Mouse (Mus musculus): Measurements from ENCODE around the gene Slc26a6. TPM values are rescaled to one million over a fixed set of nuclear protein-coding genes. Genes with fewer than 3 reads are reported as not detected.

Slc26a6 gene
- polyA plus RNA-seq (2014; fragmentation: Nextera tagmentation; extraction: Ambion mirVana): 8.6 and 14.5 TPM in 2 replicates

DNA sequence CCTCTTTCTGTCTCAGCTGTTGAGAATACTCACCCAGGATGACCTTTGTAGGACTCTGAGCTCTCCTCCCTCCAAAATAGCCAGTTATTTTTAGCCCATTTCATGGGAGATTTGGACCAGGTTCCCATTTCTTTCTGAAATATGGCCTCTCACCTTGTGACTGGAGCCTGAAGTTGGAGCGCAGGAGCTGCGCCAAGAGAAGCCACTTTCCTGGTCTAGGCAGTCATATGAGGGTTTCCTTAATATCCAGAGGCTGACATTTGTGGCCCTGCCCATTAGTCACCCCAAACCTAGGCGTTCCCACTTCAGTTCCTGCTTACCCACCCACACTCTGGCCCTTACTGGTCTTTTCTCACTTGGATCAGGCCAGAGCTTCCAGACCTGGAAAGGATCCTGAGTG is at the start of gene Slc26a6:
Slc26a6 (plus strand) TSS at position 308 of the 400 bp plus-strand sequence.
- peak within 1 kb of the TSS; percentile 79 for H3K9ac ChIP-seq (ENCODE audit: low read depth, low read length)
- peak within 1 kb of the TSS; percentile 67 for H3K4me3 ChIP-seq (ENCODE audit: low read length)
- WGBS: 89% methylated on average over 3 of the region's 3 CpGs
- peak within 1 kb of the TSS; percentile 63 for H3K27ac ChIP-seq (ENCODE audit: low read depth, low read length)
- no peaks in the 10 kb centered on the region for H3K27me3 ChIP-seq (ENCODE audit: control insufficient read depth, insufficient read depth, low read length)
- no peaks in the 10 kb centered on the region for H3K9me3 ChIP-seq (ENCODE audit: control insufficient read depth, low read length)
- peak within 1 kb of the TSS; percentile 80 for H3K4me2 ChIP-seq (replicated peaks; ENCODE audit: low read depth, low read length)
- no peak for ATAC-seq (ENCODE audit: low FRiP score, low TSS enrichment)
- peaks cover 6% of the 10 kb centered on the region; the same call in 1 of the 2 replicates for H3K36me3 ChIP-seq (ENCODE audit: control insufficient read depth, insufficient read depth, low read length)
- H3K4me1 ChIP-seq (ENCODE audit: control insufficient read depth, insufficient read depth, low read length): no peaks in the 10 kb centered on the region

DNA sequence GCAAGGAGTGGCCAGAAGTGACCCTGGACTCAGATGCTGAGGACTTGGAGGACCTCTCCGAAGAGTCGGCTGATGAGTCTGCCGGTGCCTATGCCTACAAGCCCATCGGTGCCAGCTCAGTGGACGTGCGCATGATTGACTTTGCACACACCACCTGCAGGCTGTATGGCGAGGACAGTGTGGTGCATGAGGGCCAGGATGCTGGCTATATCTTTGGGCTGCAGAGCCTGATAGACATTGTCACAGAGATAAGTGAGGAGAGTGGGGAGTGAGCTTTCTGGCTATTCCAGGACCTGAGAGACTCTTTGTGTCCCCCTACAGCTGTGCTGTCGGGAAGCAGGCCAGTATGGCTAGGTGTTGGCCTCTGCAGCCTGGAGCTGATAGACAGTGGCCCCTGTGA is 47.3 kb upstream of the Slc26a6 start:
- no peaks in the 10 kb centered on the region for H3K27me3 ChIP-seq (ENCODE audit: control insufficient read depth, insufficient read depth, low read length)
- peaks cover 63% of the 10 kb centered on the region for H3K36me3 ChIP-seq (ENCODE audit: control insufficient read depth, insufficient read depth, low read length)
- H3K9ac ChIP-seq (ENCODE audit: low read depth, low read length): no peak overlapping the region
- 91% methylated on average over 8 of the region's 8 CpGs for WGBS
- no peak overlapping the region for H3K4me3 ChIP-seq (ENCODE audit: low read length)
- H3K9me3 ChIP-seq (ENCODE audit: control insufficient read depth, low read length): no peaks in the 10 kb centered on the region
- no peak for ATAC-seq (ENCODE audit: low FRiP score, low TSS enrichment)
- no peak overlapping the region for H3K4me2 ChIP-seq (replicated peaks; ENCODE audit: low read depth, low read length)
- no peak overlapping the region for H3K27ac ChIP-seq (ENCODE audit: low read depth, low read length)
- H3K4me1 ChIP-seq (ENCODE audit: control insufficient read depth, insufficient read depth, low read length): peaks cover 10% of the 10 kb centered on the region

DNA sequence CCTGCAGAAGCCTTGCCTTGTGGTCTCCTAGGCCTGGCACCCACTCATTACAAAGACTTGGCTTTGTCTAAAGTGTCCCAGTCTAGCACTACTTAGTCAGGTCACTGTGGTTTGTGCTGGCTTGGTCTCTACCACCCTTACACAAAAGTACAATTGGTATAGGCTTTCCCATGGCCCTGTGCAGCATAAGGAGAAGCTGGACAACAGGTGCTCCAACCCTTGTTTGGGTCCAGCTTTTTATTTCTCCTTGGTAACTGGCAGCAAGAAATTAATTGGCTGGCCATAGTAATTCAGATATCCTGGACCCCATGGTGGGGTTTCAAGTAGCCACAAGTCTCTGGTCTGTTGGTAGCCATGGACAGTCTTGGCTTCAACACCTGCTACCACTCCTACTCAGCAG is 46.7 kb upstream of the Slc26a6 start:
- peaks cover 58% of the 10 kb centered on the region for H3K36me3 ChIP-seq (ENCODE audit: control insufficient read depth, insufficient read depth, low read length)
- H3K4me3 ChIP-seq (ENCODE audit: low read length): no peak overlapping the region
- H3K27me3 ChIP-seq (ENCODE audit: control insufficient read depth, insufficient read depth, low read length): no peaks in the 10 kb centered on the region
- H3K4me1 ChIP-seq (ENCODE audit: control insufficient read depth, insufficient read depth, low read length): peaks cover 10% of the 10 kb centered on the region
- H3K4me2 ChIP-seq (replicated peaks; ENCODE audit: low read depth, low read length): no peak overlapping the region
- H3K9ac ChIP-seq (ENCODE audit: low read depth, low read length): no peak overlapping the region
- no peak for ATAC-seq (ENCODE audit: low FRiP score, low TSS enrichment)
- H3K27ac ChIP-seq (ENCODE audit: low read depth, low read length): no peak overlapping the region
- no peaks in the 10 kb centered on the region for H3K9me3 ChIP-seq (ENCODE audit: control insufficient read depth, low read length)

DNA sequence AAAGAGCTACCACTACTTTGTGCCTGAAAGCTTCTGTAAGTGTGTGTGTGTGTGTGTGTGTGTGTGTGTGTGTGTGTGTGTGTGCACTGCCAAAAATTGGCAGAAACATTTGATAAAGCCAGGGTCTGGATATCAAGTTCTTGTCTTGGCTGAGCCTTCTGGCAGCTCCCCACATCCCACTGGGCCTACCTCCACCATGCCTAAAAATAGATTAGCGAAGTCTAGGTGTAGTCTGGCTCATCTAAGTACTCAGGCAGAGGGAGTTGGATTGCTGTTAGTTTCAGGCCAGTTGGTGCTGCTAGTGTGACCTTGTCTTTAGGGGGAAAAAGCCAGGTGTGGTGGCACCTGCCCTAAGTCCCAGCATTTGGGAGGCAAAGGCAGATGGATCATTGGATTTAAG is 46.3 kb upstream of the Slc26a6 start:
- WGBS: 91% methylated on average over 1 of the region's 1 CpGs

DNA sequence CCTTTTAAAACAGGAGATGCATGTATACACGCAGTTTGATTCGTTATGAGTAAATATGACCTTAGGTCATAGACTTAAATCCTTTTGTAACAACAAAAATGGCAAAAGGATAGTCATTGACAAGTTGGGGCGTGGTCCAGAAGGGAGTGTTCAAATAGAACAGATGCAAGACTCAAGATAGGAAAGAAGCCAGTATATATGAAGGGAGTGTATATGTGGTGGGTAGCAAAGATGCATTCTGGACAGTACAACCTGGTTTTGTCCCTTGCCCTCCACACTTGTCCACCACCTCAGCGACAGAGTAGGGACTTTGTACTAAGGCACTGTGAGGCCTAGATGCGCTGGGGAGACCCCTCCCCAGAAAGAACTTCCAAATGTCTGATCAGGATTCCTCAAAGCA is 45.4 kb upstream of the Slc26a6 start:
- Histone ChIP-seq H3K4me2 (replicated peaks; ENCODE audit: low read depth, low read length) (peak overlapping the region; percentile 96; the same call in 1 of the 2 replicates), H3K4me1 (ENCODE audit: control insufficient read depth, insufficient read depth, low read length) (peaks cover 10% of the 10 kb centered on the region), H3K27ac (ENCODE audit: low read depth, low read length) (no peak overlapping the region), H3K4me3 (ENCODE audit: low read length) (no peak overlapping the region), H3K36me3 (ENCODE audit: control insufficient read depth, insufficient read depth, low read length) (peaks cover 56% of the 10 kb centered on the region), H3K27me3 (ENCODE audit: control insufficient read depth, insufficient read depth, low read length) (no peaks in the 10 kb centered on the region), H3K9me3 (ENCODE audit: control insufficient read depth, low read length) (no peaks in the 10 kb centered on the region), H3K9ac (ENCODE audit: low read depth, low read length) (no peak overlapping the region)
- WGBS: 76% methylated on average over 5 of the region's 5 CpGs
- peak; percentile 5; the same call in 1 of the 2 replicates for ATAC-seq (ENCODE audit: low FRiP score, low TSS enrichment)

More for the DNA sequence above, 46.3 kb upstream of the Slc26a6 start:
- Histone ChIP-seq H3K9me3 (ENCODE audit: control insufficient read depth, low read length) (no peaks in the 10 kb centered on the region), H3K27ac (ENCODE audit: low read depth, low read length) (no peak overlapping the region), H3K27me3 (ENCODE audit: control insufficient read depth, insufficient read depth, low read length) (no peaks in the 10 kb centered on the region), H3K4me2 (replicated peaks; ENCODE audit: low read depth, low read length) (no peak overlapping the region), H3K36me3 (ENCODE audit: control insufficient read depth, insufficient read depth, low read length) (peaks cover 58% of the 10 kb centered on the region), H3K4me3 (ENCODE audit: low read length) (no peak overlapping the region), H3K4me1 (ENCODE audit: control insufficient read depth, insufficient read depth, low read length) (peaks cover 10% of the 10 kb centered on the region), H3K9ac (ENCODE audit: low read depth, low read length) (no peak overlapping the region)
- no peak for ATAC-seq (ENCODE audit: low FRiP score, low TSS enrichment)

DNA sequence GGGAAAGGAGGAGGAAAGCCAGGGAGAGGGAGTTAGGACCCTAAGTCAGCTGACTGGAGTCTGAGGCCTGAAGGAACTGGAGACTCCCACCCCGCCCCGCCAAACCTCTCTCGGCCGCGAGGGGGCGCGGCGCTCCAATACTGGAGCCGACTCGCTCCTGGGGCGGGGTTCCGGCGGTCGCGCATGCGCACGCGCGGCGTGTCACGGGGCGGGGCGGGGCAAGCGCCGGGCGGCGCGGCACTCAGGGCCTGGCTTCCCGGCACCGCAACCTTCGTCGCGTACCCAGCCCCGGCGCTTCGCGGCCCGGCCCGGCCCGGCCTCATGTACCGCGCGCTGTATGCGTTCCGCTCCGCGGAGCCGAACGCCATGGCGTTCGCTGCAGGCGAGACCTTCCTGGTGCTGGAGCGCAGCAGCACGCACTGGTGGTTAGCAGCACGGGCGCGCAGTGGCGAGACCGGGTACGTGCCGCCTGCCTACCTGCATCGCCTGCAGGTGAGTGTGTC is 44.9 kb upstream of the Slc26a6 start, which contains the start of gene Nckipsd:
Nckipsd (plus strand) TSS at position 206 of the 503 bp plus-strand sequence.
- under 1% methylated on average over 47 of the region's 62 CpGs for WGBS
- H3K27me3 ChIP-seq (ENCODE audit: control insufficient read depth, insufficient read depth, low read length): no peaks in the 10 kb centered on the region
- peaks cover 53% of the 10 kb centered on the region for H3K36me3 ChIP-seq (ENCODE audit: control insufficient read depth, insufficient read depth, low read length)
- peak within 1 kb of the TSS; percentile 85 for H3K4me3 ChIP-seq (ENCODE audit: low read length)
- peak within 1 kb of the TSS; percentile 96 for H3K4me2 ChIP-seq (replicated peaks; ENCODE audit: low read depth, low read length)
- H3K4me1 ChIP-seq (ENCODE audit: control insufficient read depth, insufficient read depth, low read length): peaks cover 10% of the 10 kb centered on the region
- H3K9ac ChIP-seq (ENCODE audit: low read depth, low read length): peak within 1 kb of the TSS; percentile 81
- ATAC-seq (ENCODE audit: low FRiP score, low TSS enrichment): peak; percentile 89
- H3K9me3 ChIP-seq (ENCODE audit: control insufficient read depth, low read length): no peaks in the 10 kb centered on the region
- no peak within 1 kb of the TSS for H3K27ac ChIP-seq (ENCODE audit: low read depth, low read length)

DNA sequence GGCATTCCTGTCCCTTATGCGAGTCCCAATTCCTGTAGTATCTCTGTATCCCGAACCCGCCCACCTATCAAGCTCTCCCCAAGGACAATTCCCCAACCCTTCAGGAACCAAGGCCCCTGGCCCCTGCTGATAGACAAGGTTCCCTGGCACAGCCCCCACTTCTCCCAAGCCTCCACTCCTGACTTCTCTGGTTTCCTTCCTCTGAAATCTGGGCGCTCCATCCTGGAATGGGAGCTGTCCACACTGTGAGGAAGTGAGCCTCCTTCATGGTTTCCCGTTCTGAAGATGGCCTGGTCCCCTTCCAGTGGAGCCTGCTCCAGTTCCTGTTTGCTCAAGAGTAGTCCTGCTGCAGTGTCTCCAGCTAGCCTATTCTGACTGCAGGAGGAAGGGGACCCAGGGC is 43.9 kb upstream of the Slc26a6 start:
- H3K36me3 ChIP-seq (ENCODE audit: control insufficient read depth, insufficient read depth, low read length): peaks cover 50% of the 10 kb centered on the region
- peaks cover 10% of the 10 kb centered on the region for H3K4me1 ChIP-seq (ENCODE audit: control insufficient read depth, insufficient read depth, low read length)
- peak overlapping the region; percentile 81; the same call in 1 of the 2 replicates for H3K9ac ChIP-seq (ENCODE audit: low read depth, low read length)
- H3K4me3 ChIP-seq (ENCODE audit: low read length): peak overlapping the region; percentile 85
- no peaks in the 10 kb centered on the region for H3K9me3 ChIP-seq (ENCODE audit: control insufficient read depth, low read length)
- no peaks in the 10 kb centered on the region for H3K27me3 ChIP-seq (ENCODE audit: control insufficient read depth, insufficient read depth, low read length)
- H3K4me2 ChIP-seq (replicated peaks; ENCODE audit: low read depth, low read length): peak overlapping the region; percentile 96
- 49% methylated on average over 5 of the region's 5 CpGs for WGBS
- H3K27ac ChIP-seq (ENCODE audit: low read depth, low read length): no peak overlapping the region
- ATAC-seq (ENCODE audit: low FRiP score, low TSS enrichment): no peak

DNA sequence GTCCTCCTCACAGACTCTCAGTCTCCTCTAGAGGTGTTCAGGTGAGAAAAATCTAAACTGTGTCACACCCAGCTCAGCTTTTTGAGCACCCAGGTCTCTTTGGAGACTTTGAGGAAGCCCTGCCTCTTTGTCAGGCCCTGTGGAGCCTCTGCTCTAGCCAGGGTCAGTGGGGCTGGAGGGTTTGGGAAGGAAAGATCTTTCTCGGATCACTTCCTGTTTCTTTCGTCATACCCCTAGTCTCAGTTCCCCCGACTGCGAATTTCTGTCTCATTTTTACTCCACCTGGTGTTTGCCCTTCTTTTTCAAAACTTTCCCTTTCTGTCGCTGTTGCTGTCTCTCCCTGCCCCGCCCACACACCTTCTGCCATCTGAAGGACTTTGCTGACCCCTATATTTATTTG is 43.4 kb upstream of the Slc26a6 start:
- Histone ChIP-seq H3K4me2 (replicated peaks; ENCODE audit: low read depth, low read length) (no peak overlapping the region), H3K4me1 (ENCODE audit: control insufficient read depth, insufficient read depth, low read length) (peaks cover 10% of the 10 kb centered on the region), H3K9ac (ENCODE audit: low read depth, low read length) (no peak overlapping the region), H3K27me3 (ENCODE audit: control insufficient read depth, insufficient read depth, low read length) (no peaks in the 10 kb centered on the region), H3K4me3 (ENCODE audit: low read length) (no peak overlapping the region), H3K9me3 (ENCODE audit: control insufficient read depth, low read length) (no peaks in the 10 kb centered on the region), H3K36me3 (ENCODE audit: control insufficient read depth, insufficient read depth, low read length) (peaks cover 50% of the 10 kb centered on the region), H3K27ac (ENCODE audit: low read depth, low read length) (no peak overlapping the region)
- no peak for ATAC-seq (ENCODE audit: low FRiP score, low TSS enrichment)
- WGBS: 69% methylated on average over 6 of the region's 6 CpGs

DNA sequence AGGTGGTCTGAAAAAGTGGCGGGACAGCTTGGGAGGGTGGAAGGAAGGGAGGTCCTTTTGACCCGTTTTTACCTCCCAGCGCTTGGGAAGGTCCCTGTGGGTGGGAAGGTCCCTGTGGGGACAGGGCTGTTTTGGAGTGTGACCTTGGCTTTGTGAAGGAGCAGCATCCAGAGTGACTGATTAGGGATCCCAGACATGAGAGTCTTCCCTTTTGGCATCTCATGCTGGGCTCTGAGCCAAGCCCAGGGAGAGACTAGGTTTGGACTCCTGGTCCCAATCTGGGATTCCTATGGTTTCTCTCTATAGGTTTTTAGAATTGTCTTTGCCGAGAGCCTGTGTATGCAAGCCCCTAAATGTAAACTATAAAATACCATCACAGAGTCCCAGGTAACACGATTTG is 42.6 kb upstream of the Slc26a6 start:
- no peaks in the 10 kb centered on the region for H3K27me3 ChIP-seq (ENCODE audit: control insufficient read depth, insufficient read depth, low read length)
- H3K4me3 ChIP-seq (ENCODE audit: low read length): no peak overlapping the region
- H3K9me3 ChIP-seq (ENCODE audit: control insufficient read depth, low read length): no peaks in the 10 kb centered on the region
- H3K36me3 ChIP-seq (ENCODE audit: control insufficient read depth, insufficient read depth, low read length): peaks cover 50% of the 10 kb centered on the region
- no peak overlapping the region for H3K27ac ChIP-seq (ENCODE audit: low read depth, low read length)
- no peak overlapping the region for H3K9ac ChIP-seq (ENCODE audit: low read depth, low read length)
- no peak for ATAC-seq (ENCODE audit: low FRiP score, low TSS enrichment)
- peaks cover 10% of the 10 kb centered on the region for H3K4me1 ChIP-seq (ENCODE audit: control insufficient read depth, insufficient read depth, low read length)
- no peak overlapping the region for H3K4me2 ChIP-seq (replicated peaks; ENCODE audit: low read depth, low read length)
- WGBS: 87% methylated on average over 5 of the region's 5 CpGs
